Comparison of ENCODE assay signal across 13 mouse cellular contexts in the genomic region with DNA sequence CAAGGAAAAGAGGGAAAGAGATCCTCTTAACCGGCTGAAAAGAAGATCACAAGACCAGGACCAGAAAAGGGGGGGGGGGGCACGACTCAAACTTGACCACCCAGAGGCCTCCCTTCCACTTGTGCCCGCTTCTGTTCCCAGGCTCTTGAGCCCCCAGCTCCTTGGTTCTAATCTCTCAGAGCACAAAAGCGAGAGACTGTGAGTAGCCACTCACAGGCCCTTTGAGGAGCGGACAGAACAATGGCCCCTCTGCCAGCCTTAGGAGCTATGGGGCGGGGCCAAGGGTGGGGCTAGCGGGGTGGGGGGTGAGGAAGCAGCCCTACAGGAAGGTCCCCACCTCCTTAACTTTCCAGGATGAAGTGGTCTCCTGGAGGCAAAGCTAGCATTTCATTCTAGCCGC.
A peak's percentile ranks its signal among the peaks of the same experiment; 100 is the strongest.
DNase-seq lines count a peak whose midpoint lies in the region; ATAC-seq lines count a peak whose summit lies in the region.
"Had no signal": no experiment of that assay in that cellular context is flagged by ENCODE, and none has a peak within 500 bp of the region (broad histone marks: within the 10 kb centered on the region; RNA-seq: fewer than 3 reads in every experiment).

No protein-coding gene starts in this region.

- no peak overlapping the region for H3K27ac ChIP-seq in kidney, embryonic 14.5 days (ENCODE audit: low read depth, low read length)
- peak overlapping the region; percentile 46; the same call in 1 of the 2 replicates for H3K27ac ChIP-seq in midbrain, embryonic 12.5 days (replicated peaks)
- H3K27ac ChIP-seq: layer of hippocampus, adult 2 months had no signal

- H3K4me3 ChIP-seq in kidney, embryonic 14.5 days (ENCODE audit: low read length), result no peak overlapping the region
- H3K4me3 ChIP-seq in midbrain, embryonic 12.5 days, result no peak overlapping the region
- H3K4me3 ChIP-seq: layer of hippocampus, adult 2 months; myocyte had no signal

- no peak overlapping the region for H3K4me2 ChIP-seq in kidney, embryonic 14.5 days (replicated peaks; ENCODE audit: low read depth, low read length)
- peak overlapping the region; percentile 25 for H3K4me2 ChIP-seq in midbrain, embryonic 12.5 days (replicated peaks)

- 41% methylated on average over 8 of the region's 8 CpGs for WGBS in kidney, embryonic 14.5 days
- 7% methylated on average over 8 of the region's 8 CpGs for WGBS in midbrain, embryonic 12.5 days

- DNase-seq in kidney, adult 11 months, result no peak
- DNase-seq in R1 (ENCODE audit: low read depth, low spot score), result peak; percentile 30
- peak; percentile 60 for DNase-seq in embryo, embryonic 10 days (ENCODE audit: low spot score)
- no peak for DNase-seq in adrenal gland, adult (ENCODE audit: inconsistent age in 2 of 2, low spot score in 1 of 2)
- DNase-seq in cerebellum, postnatal 36 days, result no peak
- DNase-seq: cerebellum, postnatal 10 days; right cerebral cortex, adult 18-20 months; thymus, postnatal 25 days had no signal

- H3K9ac ChIP-seq in kidney, embryonic 14.5 days (ENCODE audit: low read depth, low read length), result no peak overlapping the region
- 0 out of 2 replicates have a peak overlapping the region, but pooled peaks have one; percentile 11 for H3K9ac ChIP-seq in midbrain, embryonic 12.5 days (replicated peaks)

- no peaks in the 10 kb centered on the region for H3K27me3 ChIP-seq in kidney, embryonic 14.5 days (ENCODE audit: control insufficient read depth, insufficient read depth, low read length)
- H3K27me3 ChIP-seq in midbrain, embryonic 12.5 days, result peaks cover 50% of the 10 kb centered on the region

- no peaks in the 10 kb centered on the region for H3K9me3 ChIP-seq in kidney, embryonic 14.5 days (ENCODE audit: control insufficient read depth, low read length)
- 0 out of 2 replicates have a peak, but pooled peaks cover 4% of the 10 kb centered on the region for H3K9me3 ChIP-seq in midbrain, embryonic 12.5 days

- H3K36me3 ChIP-seq in kidney, embryonic 14.5 days (ENCODE audit: control insufficient read depth, insufficient read depth, low read length), result no peaks in the 10 kb centered on the region
- H3K36me3 ChIP-seq in midbrain, embryonic 12.5 days, result no peaks in the 10 kb centered on the region

- ATAC-seq in kidney, embryonic 14.5 days (ENCODE audit: low FRiP score, low TSS enrichment), result 0 out of 2 replicates have a peak, but pooled peaks have one; percentile 28
- ATAC-seq in midbrain, embryonic 12.5 days (ENCODE audit: low FRiP score, low read depth), result peak; percentile 76
- ATAC-seq: inflammation-experienced regulatory T-cells, adult 6 months had no signal

- H3K4me1 ChIP-seq in kidney, embryonic 14.5 days (ENCODE audit: control insufficient read depth, insufficient read depth, low read length), result no peaks in the 10 kb centered on the region
- H3K4me1 ChIP-seq in midbrain, embryonic 12.5 days, result peaks cover 32% of the 10 kb centered on the region

Comparison
In these comparisons a context has a peak if more than half of its experiments do, and no peak if none do; other contexts are left out.
1. DNase-seq: peak in R1 (single experiment) and embryo, embryonic 10 days (single experiment); none in kidney, adult 11 months (single experiment), adrenal gland, adult (0 of 2) and cerebellum, postnatal 36 days (0 of 2).